34 mouse cellular contexts compared by ENCODE assay signal in genomic region chr1:120198151-120198550, GRCm38 (mm10).
"Had no signal": no experiment of that assay in that cellular context is flagged by ENCODE, and none has a peak within 500 bp of the region (broad histone marks: within the 10 kb centered on the region; RNA-seq: fewer than 3 reads in every experiment).

No protein-coding gene starts in this region.

- ATAC-seq: intestine, embryonic 15.5 days; intestine, embryonic 16.5 days; intestine, postnatal 0 days had no signal

- H3K36me3 ChIP-seq: heart, embryonic 10.5 days; heart, embryonic 12.5 days; heart, embryonic 13.5 days; heart, embryonic 15.5 days; hindbrain, embryonic 10.5 days; hindbrain, embryonic 12.5 days; hindbrain, embryonic 13.5 days; hindbrain, embryonic 15.5 days; intestine, embryonic 15.5 days; kidney, embryonic 15.5 days had no signal

- H3K9me3 ChIP-seq: heart, embryonic 10.5 days; heart, embryonic 12.5 days; heart, embryonic 13.5 days; heart, embryonic 15.5 days; hindbrain, embryonic 10.5 days; hindbrain, embryonic 12.5 days; hindbrain, embryonic 13.5 days; hindbrain, embryonic 15.5 days; intestine, embryonic 15.5 days; kidney, embryonic 15.5 days had no signal

- DNase-seq: heart, postnatal 10 days; heart, postnatal 14 days; heart, postnatal 36 days; heart, postnatal 4 days; kidney, adult 11 months; kidney, adult 18-20 months; kidney, adult 2 months; kidney, adult 8-10 months; kidney, adult 9 months; kidney, postnatal 10 days; kidney, postnatal 14 days; kidney, postnatal 25 days; kidney, postnatal 36 days; kidney, postnatal 4 days; layer of hippocampus, adult 9-11 months; layer of hippocampus, postnatal 36 days had no signal

- H3K4me3 ChIP-seq: heart, embryonic 10.5 days; heart, embryonic 12.5 days; heart, embryonic 13.5 days; heart, embryonic 15.5 days; hindbrain, embryonic 10.5 days; hindbrain, embryonic 12.5 days; hindbrain, embryonic 13.5 days; hindbrain, embryonic 15.5 days; intestine, embryonic 15.5 days; kidney, embryonic 15.5 days; layer of hippocampus, adult 2 months; left cerebral cortex, adult 2 months had no signal

- H3K4me2 ChIP-seq: heart, embryonic 11.5 days; heart, embryonic 12.5 days; heart, embryonic 13.5 days; heart, embryonic 15.5 days; hindbrain, embryonic 12.5 days; hindbrain, embryonic 13.5 days; hindbrain, embryonic 14.5 days; hindbrain, embryonic 15.5 days; intestine, embryonic 15.5 days; kidney, embryonic 15.5 days had no signal

- H3K27me3 ChIP-seq: heart, embryonic 15.5 days; hindbrain, embryonic 12.5 days; hindbrain, embryonic 13.5 days; intestine, embryonic 15.5 days; kidney, embryonic 15.5 days had no signal

- H3K9ac ChIP-seq: heart, embryonic 12.5 days; heart, embryonic 13.5 days; heart, embryonic 15.5 days; hindbrain, embryonic 12.5 days; hindbrain, embryonic 13.5 days; hindbrain, embryonic 14.5 days; hindbrain, embryonic 15.5 days; intestine, embryonic 15.5 days; kidney, embryonic 15.5 days had no signal

- H3K4me1 ChIP-seq: heart, embryonic 10.5 days; heart, embryonic 12.5 days; heart, embryonic 13.5 days; heart, embryonic 15.5 days; intestine, embryonic 15.5 days; kidney, embryonic 15.5 days had no signal

- H3K27ac ChIP-seq: heart, embryonic 10.5 days; heart, embryonic 13.5 days; heart, embryonic 15.5 days; hindbrain, embryonic 10.5 days; hindbrain, embryonic 12.5 days; hindbrain, embryonic 13.5 days; hindbrain, embryonic 14.5 days; hindbrain, embryonic 15.5 days; hindbrain, postnatal 0 days; intestine, embryonic 15.5 days; kidney, embryonic 15.5 days; kidney, postnatal 0 days; layer of hippocampus, adult 2 months; left cerebral cortex, adult 2 months had no signal
